Mouse (Mus musculus) heart, embryonic 10.5 days (tissue): ENCODE results near the gene Rps3a1. TPM values are rescaled to one million over a fixed set of nuclear protein-coding genes. Genes with fewer than 3 reads are reported as not detected.

Experiments used
- DNase-seq: peaks from one replicate; pipeline ENCODE4 v3.0.0-alpha.2; 2017; ENCODE audit warnings: low spot score
- H3K27ac ChIP-seq: fragments of 300-500 bp; sonication (generic); 2 replicates; pipeline ENCODE4 v1.5.1; 2016; ENCODE audit warnings: mild to moderate bottlenecking
- H3K27me3 ChIP-seq: fragments of 300-500 bp; sonication (generic); 2 replicates; pipeline ENCODE4 v1.6.1; 2016; ENCODE audit warnings: mild to moderate bottlenecking; ENCODE audit not compliant: poor library complexity, insufficient read depth, severe bottlenecking
- H3K36me3 ChIP-seq: fragments of 300-500 bp; sonication (generic); 2 replicates; pipeline ENCODE4 v1.6.1; 2016; ENCODE audit warnings: mild to moderate bottlenecking, moderate library complexity
- H3K4me1 ChIP-seq: fragments of 300-500 bp; sonication (generic); 2 replicates; pipeline ENCODE4 v1.6.1; 2016; ENCODE audit warnings: mild to moderate bottlenecking
- H3K4me3 ChIP-seq: fragments of 300-500 bp; sonication (generic); 2 replicates; pipeline ENCODE4 v1.5.1; 2016; ENCODE audit warnings: mild to moderate bottlenecking, moderate library complexity
- H3K9me3 ChIP-seq: fragments of 300-500 bp; sonication (generic); 2 replicates; pipeline ENCODE4 v1.6.1; 2016; ENCODE audit warnings: mild to moderate bottlenecking, moderate library complexity
- WGBS: fragments of 180-500 bp; shearing (Covaris S2); methylation state at CpG from one replicate; pipeline ENCODE4 v1.1.7; 2016; 5-methylcytosine and 5-hydroxymethylcytosine counted together
- polyA plus RNA-seq: library from polyadenylated mRNA; unstranded; fragments of >200 nt; fragmentation: Nextera tagmentation; extraction: Ambion mirVana; gene quantifications from 2 replicates; pipeline ENCODE4 v1.2.1, GENCODE M21; 2016

The Rps3a1 gene
- polyA plus RNA-seq, 1 experiment from 2014 or later, result 1,025 TPM

GRCm38 (mm10) chr3:86136936-86137574 is 5.4 kb downstream of the Rps3a1 start:
- 89% methylated on average over 6 of the region's 6 CpGs for WGBS
- DNase-seq, result no peak
- H3K4me1 ChIP-seq, result peaks cover 7% of the 10 kb centered on the region
- H3K27me3 ChIP-seq, result no peaks in the 10 kb centered on the region
- no peaks in the 10 kb centered on the region for H3K9me3 ChIP-seq
- H3K4me3 ChIP-seq, result no peak overlapping the region
- H3K36me3 ChIP-seq, result peaks cover 67% of the 10 kb centered on the region
- no peak overlapping the region for H3K27ac ChIP-seq

DNA sequence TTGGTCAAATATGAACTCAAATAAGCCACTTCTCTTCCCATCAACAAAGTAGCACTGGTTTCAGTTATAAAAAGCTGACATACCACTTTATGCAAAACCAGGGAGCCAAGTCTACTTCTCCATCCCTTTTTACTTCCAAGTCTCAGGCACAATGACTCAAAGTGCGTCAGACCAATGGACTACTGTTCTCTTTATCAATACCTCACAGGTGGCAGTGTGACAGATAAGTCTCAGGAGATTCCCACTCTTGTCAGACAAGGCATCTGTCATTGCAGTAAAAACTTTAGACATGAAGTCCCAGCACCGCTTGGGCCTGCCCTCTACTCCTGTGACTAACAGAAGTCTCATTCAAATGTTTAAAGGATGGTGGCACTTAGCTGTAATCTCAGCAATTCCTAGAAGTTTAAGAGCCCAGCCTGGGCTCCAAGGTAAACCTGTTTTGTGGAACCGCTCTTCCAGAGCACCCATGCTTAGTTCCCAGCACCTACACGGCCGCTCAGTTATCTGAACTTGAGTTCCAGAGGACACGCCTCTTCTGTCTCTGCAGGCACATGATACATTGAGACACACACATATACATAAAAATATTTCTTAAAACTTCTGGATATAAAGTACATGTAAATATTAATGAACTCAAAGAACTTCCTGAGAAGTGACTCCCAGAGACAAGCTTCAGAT is 6.5 kb downstream of the Rps3a1 start:
- no peak for DNase-seq
- Histone ChIP-seq H3K4me3 (no peak overlapping the region), H3K4me1 (peaks cover 4% of the 10 kb centered on the region), H3K27ac (no peak overlapping the region), H3K9me3 (no peaks in the 10 kb centered on the region), H3K36me3 (peaks cover 63% of the 10 kb centered on the region), H3K27me3 (no peaks in the 10 kb centered on the region)
- WGBS, result 81% methylated on average over 6 of the region's 6 CpGs

DNA sequence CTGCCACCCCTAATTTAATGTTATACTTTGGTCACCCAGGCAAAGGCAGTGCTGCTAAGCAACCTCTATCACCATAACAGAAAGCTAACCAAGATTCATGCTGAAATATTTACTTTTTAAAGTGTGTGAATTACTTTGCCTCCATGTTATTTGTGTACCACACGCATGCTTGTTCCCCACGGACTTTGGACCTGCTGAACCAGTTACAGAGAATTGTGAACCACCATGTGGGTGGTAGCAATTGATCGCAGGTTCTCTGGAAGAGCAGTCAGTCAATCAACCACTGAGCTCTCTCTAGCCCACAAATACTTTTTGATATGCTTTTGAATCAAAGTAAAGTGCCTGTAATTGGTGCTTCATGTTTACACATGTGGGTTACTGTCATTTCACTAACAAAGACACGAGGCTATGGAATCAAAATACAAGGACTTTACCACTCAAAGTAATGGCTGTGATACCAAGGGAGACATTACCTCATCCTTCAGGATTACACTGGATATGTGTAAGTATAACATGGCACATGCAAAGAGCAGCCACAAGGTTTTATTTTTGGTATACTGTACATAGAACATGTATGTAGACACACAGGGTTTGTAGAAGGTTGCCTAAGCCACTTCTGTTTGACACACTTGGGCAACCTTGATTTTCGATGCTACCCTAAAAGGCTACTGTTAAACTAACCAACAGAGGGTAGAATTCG is 7.4 kb downstream of the Rps3a1 start:
- Histone ChIP-seq H3K27me3 (no peaks in the 10 kb centered on the region), H3K36me3 (peaks cover 54% of the 10 kb centered on the region), H3K27ac (no peak overlapping the region), H3K9me3 (no peaks in the 10 kb centered on the region), H3K4me1 (no peaks in the 10 kb centered on the region), H3K4me3 (no peak overlapping the region)
- DNase-seq, result no peak
- WGBS, result 90% methylated on average over 6 of the region's 6 CpGs

GRCm38 (mm10) chr3:86129757-86130156 is 12.7 kb downstream of the Rps3a1 start:
- Histone ChIP-seq H3K27me3 (no peaks in the 10 kb centered on the region), H3K4me1 (no peaks in the 10 kb centered on the region), H3K36me3 (peaks cover 6% of the 10 kb centered on the region; the same call in 1 of the 2 replicates), H3K27ac (no peak overlapping the region), H3K9me3 (no peaks in the 10 kb centered on the region), H3K4me3 (no peak overlapping the region)
- DNase-seq, result no peak
- 14% methylated on average over 6 of the region's 6 CpGs for WGBS

DNA sequence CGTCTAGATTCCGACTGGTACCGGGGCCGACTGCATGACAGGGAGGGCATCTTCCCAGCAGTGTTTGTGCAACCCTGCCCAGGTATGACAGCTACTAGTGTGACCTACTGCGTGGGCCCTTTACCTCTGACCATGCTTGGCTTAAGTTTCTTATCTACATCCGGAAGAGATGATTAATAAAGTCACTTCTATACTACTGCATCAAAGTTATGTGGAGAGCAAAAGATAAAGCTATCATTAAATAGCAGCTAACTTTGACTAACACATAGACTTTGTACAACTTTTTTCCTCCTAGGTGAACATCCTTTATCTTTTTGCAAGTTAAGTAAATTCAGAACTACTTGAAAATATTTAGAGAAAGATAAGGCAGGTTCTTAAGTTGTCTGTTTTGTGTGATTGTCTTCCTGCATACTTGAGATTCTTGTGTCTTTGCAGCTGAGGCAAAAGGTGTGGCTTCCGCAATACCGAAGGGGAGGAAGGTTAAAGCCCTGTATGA is 19.2 kb downstream of the Rps3a1 start:
- H3K4me3 ChIP-seq, result no peak overlapping the region
- no peak overlapping the region for H3K27ac ChIP-seq
- H3K4me1 ChIP-seq, result 0 out of 2 replicates have a peak, but pooled peaks cover 9% of the 10 kb centered on the region
- peaks cover 22% of the 10 kb centered on the region for H3K36me3 ChIP-seq
- H3K27me3 ChIP-seq, result no peaks in the 10 kb centered on the region
- WGBS, result 70% methylated on average over 8 of the region's 8 CpGs
- no peak for DNase-seq
- H3K9me3 ChIP-seq, result no peaks in the 10 kb centered on the region

DNA sequence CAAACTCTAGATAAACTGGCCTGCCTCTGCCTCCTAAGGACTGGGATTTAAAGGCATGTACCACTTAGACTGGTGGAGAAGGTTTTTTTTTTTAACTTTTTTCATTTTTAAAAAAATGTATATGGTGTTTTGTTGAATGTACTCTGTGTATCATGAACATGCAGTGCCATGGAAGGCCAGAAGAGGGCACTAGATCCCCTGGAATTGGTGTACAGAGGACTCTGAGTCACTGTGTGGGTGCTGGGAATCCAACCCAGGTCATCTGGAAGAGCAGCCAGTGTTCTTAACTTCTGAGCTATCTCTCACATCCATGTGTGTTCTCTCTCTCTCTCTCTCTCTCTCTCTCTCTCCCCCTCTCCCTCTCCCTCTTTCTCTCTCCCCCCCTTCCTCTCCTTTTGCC is 20.3 kb downstream of the Rps3a1 start:
- no peak for DNase-seq
- Histone ChIP-seq H3K36me3 (peaks cover 19% of the 10 kb centered on the region), H3K4me3 (no peak overlapping the region), H3K9me3 (no peaks in the 10 kb centered on the region), H3K27me3 (no peaks in the 10 kb centered on the region), H3K27ac (no peak overlapping the region), H3K4me1 (0 out of 2 replicates have a peak, but pooled peaks cover 9% of the 10 kb centered on the region)

DNA sequence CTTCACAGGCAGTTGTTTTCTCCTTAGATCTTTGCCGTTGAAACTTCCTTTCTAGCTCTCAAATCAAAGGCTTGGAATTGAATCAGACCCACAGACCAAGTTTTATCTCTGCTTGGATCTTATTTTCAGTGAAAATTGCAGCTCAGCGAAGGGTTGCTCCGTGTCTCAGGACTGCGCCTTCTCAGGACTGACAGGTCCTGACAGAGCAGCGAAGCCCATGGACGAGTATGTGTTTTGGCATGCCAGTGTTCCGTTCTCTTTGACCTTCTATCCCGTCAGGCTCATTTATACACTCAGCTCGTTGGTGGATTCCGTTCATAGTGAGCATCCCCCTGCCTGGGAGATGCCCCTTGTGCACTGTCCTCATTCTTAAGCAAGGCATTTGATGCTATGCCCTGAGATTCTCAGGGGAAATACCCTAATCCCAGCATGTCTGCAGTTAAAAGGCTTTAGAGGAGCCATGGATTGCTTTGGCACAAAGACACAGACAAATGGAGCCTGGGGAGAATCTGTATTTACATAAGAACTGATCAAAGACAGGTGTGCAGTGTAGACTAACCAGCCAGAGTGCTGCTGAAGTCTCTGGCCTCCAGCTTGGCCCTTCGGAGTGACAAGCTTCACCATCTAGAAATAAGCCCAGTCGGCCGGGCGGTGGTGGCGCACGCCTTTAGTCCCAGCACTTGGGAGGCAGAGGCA is 23.1 kb downstream of the Rps3a1 start:
- DNase-seq, result no peak
- peaks cover 33% of the 10 kb centered on the region for H3K36me3 ChIP-seq
- H3K4me1 ChIP-seq, result 0 out of 2 replicates have a peak, but pooled peaks cover 9% of the 10 kb centered on the region
- no peaks in the 10 kb centered on the region for H3K27me3 ChIP-seq
- no peaks in the 10 kb centered on the region for H3K9me3 ChIP-seq
- 64% methylated on average over 16 of the region's 16 CpGs for WGBS
- H3K27ac ChIP-seq, result no peak overlapping the region
- H3K4me3 ChIP-seq, result no peak overlapping the region

- no peak for DNase-seq
- Histone ChIP-seq H3K4me1 (0 out of 2 replicates have a peak, but pooled peaks cover 4% of the 10 kb centered on the region), H3K36me3 (peaks cover 30% of the 10 kb centered on the region), H3K9me3 (no peaks in the 10 kb centered on the region), H3K27ac (no peak overlapping the region), H3K27me3 (no peaks in the 10 kb centered on the region), H3K4me3 (no peak overlapping the region)
- 80% methylated on average over 4 of the region's 4 CpGs for WGBS
Observed at GRCm38 (mm10) chr3:86116951-86117350, 25.6 kb downstream of the Rps3a1 start.

GRCm38 (mm10) chr3:86114659-86115338 is 27.7 kb downstream of the Rps3a1 start:
- H3K9me3 ChIP-seq, result no peaks in the 10 kb centered on the region
- H3K4me1 ChIP-seq, result 0 out of 2 replicates have a peak, but pooled peaks cover 7% of the 10 kb centered on the region
- peaks cover 20% of the 10 kb centered on the region for H3K36me3 ChIP-seq
- no peaks in the 10 kb centered on the region for H3K27me3 ChIP-seq
- no peak overlapping the region for H3K27ac ChIP-seq
- 65% methylated on average over 12 of the region's 12 CpGs for WGBS
- H3K4me3 ChIP-seq, result no peak overlapping the region
- DNase-seq, result no peak

- 85% methylated on average over 7 of the region's 7 CpGs for WGBS
- no peak overlapping the region for H3K4me3 ChIP-seq
- H3K27ac ChIP-seq, result no peak overlapping the region
- peaks cover 20% of the 10 kb centered on the region for H3K36me3 ChIP-seq
- DNase-seq, result no peak
- H3K9me3 ChIP-seq, result no peaks in the 10 kb centered on the region
- no peaks in the 10 kb centered on the region for H3K27me3 ChIP-seq
- 0 out of 2 replicates have a peak, but pooled peaks cover 3% of the 10 kb centered on the region for H3K4me1 ChIP-seq
Observed at GRCm38 (mm10) chr3:86112766-86113165, 29.7 kb downstream of the Rps3a1 start.

DNA sequence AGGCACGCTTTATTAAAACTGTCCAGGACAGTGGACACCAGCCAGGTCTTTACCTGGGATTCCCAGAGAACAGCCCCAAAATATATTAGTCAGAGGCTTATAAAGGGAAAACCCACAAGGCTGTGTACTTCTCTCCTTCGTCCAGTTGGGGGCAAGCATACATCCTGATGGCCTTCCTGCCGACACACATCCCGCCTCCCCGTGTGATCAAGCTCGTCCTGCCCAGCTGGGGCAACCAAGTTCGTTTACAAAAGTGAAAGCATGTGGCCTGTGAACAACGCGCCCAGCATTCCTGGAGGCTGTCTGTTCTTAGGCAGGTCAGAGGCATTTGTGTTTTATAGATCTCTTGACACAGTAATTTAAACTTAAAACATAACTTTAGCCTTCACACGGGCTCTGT is 32.4 kb downstream of the Rps3a1 start:
- H3K27ac ChIP-seq, result peak overlapping the region; percentile 67
- no peaks in the 10 kb centered on the region for H3K9me3 ChIP-seq
- H3K4me1 ChIP-seq, result 0 out of 2 replicates have a peak, but pooled peaks cover 3% of the 10 kb centered on the region
- H3K4me3 ChIP-seq, result peak overlapping the region; percentile 27; the same call in 1 of the 2 replicates
- 0 out of 2 replicates have a peak, but pooled peaks cover 6% of the 10 kb centered on the region for H3K36me3 ChIP-seq
- H3K27me3 ChIP-seq, result no peaks in the 10 kb centered on the region
- 19% methylated on average over 10 of the region's 10 CpGs for WGBS
- peak; percentile 90 for DNase-seq

GRCm38 (mm10) chr3:86109099-86109498 is 33.4 kb downstream of the Rps3a1 start:
- 87% methylated on average over 7 of the region's 7 CpGs for WGBS
- no peak overlapping the region for H3K4me3 ChIP-seq
- H3K27ac ChIP-seq, result peak overlapping the region; percentile 67; the same call in 1 of the 2 replicates
- 0 out of 2 replicates have a peak, but pooled peaks cover 3% of the 10 kb centered on the region for H3K4me1 ChIP-seq
- H3K36me3 ChIP-seq, result 0 out of 2 replicates have a peak, but pooled peaks cover 3% of the 10 kb centered on the region
- H3K27me3 ChIP-seq, result no peaks in the 10 kb centered on the region
- DNase-seq, result peak; percentile 46
- H3K9me3 ChIP-seq, result no peaks in the 10 kb centered on the region
